Mouse (Mus musculus): ENCODE data around the gene Gjc2.

GRCm38 (mm10) chr11:59202081-59202995 is 19.3 kb upstream of the Gjc2 start, which contains the start of gene Mrpl55:
- TF ChIP-seq POLR2A (IDR thresholded peaks at IDR 0.05; ENCODE audit: low read depth, low read length) (peak; percentile 5), CTCF (conservative IDR thresholded peaks at IDR 0.05; ENCODE audit: insufficient read depth, insufficient read length, low read depth, low read length) (no peak)

All from kidney, adult 2 months (tissue).